Mouse (Mus musculus): ENCODE measurements at regions not wholly inside any gene's neighbourhood (a gene's known extent, or its start where the extent isn't known, plus 50 kb on each side); places are given as distances from the start of the nearest gene placed in this dataset.

DNA sequence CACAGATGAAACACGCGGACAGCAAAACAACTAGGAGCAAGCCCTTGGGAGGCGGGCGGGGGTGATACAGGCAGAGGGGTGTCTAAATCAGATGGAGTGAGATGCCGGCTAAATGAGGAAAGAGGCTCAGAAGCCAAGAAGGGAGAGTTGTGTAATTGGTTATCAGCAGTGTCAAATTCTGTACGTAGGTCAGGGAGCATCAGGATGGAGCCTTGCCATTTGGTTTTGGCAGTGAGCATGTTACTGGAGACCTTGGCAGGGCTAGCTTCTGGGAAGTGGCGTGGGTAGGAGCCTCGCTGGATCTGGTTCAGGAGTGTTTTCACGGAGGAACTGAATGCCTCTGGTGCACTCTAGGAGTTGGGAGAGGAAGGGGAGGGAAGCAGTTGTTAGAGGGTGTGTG is 58.7 kb upstream of the Nrip1 start:
- Histone ChIP-seq H3K4me1 (ENCODE audit: control insufficient read depth, insufficient read depth, low read length) (no peaks in the 10 kb centered on the region), H3K36me3 (ENCODE audit: control insufficient read depth, insufficient read depth, low read length) (no peaks in the 10 kb centered on the region), H3K4me2 (no peak overlapping the region), H3K27ac (ENCODE audit: low read depth, low read length) (no peak overlapping the region), H3K9ac (ENCODE audit: low read depth, low read length) (no peak overlapping the region), H3K4me3 (ENCODE audit: low read depth, low read length) (no peak overlapping the region), H3K27me3 (ENCODE audit: control insufficient read depth, insufficient read depth, low read length) (no peaks in the 10 kb centered on the region), H3K9me3 (replicated peaks; ENCODE audit: control insufficient read depth, low read length) (no peaks in the 10 kb centered on the region)
- WGBS (ENCODE audit: insufficient replicate concordance): 73% methylated on average over 9 of the region's 9 CpGs
- ATAC-seq (replicated peaks; ENCODE audit: insufficient number of reproducible peaks, low FRiP score, low TSS enrichment): no peak

- no peaks in the 10 kb centered on the region for H3K4me1 ChIP-seq (ENCODE audit: control insufficient read depth, insufficient read depth, low read length)
- H3K27me3 ChIP-seq (ENCODE audit: control insufficient read depth, insufficient read depth, low read length): no peaks in the 10 kb centered on the region
- H3K27ac ChIP-seq (ENCODE audit: low read depth, low read length): no peak overlapping the region
- 84% methylated on average over 3 of the region's 3 CpGs for WGBS (ENCODE audit: insufficient replicate concordance)
- no peaks in the 10 kb centered on the region for H3K9me3 ChIP-seq (replicated peaks; ENCODE audit: control insufficient read depth, low read length)
- no peak overlapping the region for H3K4me3 ChIP-seq (ENCODE audit: low read depth, low read length)
- no peaks in the 10 kb centered on the region for H3K36me3 ChIP-seq (ENCODE audit: control insufficient read depth, insufficient read depth, low read length)
- no peak overlapping the region for H3K4me2 ChIP-seq
- no peak for ATAC-seq (replicated peaks; ENCODE audit: insufficient number of reproducible peaks, low FRiP score, low TSS enrichment)
- no peak overlapping the region for H3K9ac ChIP-seq (ENCODE audit: low read depth, low read length)
These were observed 55.5 kb upstream of the Nrip1 start for GRCm38 (mm10) chr16:76429156-76429555.

GRCm38 (mm10) chr16:76423964-76424363 is 50.3 kb upstream of the Nrip1 start:
- H3K27ac ChIP-seq (ENCODE audit: low read depth, low read length): no peak overlapping the region
- no peak overlapping the region for H3K9ac ChIP-seq (ENCODE audit: low read depth, low read length)
- WGBS (ENCODE audit: insufficient replicate concordance): 83% methylated on average over 14 of the region's 14 CpGs
- no peaks in the 10 kb centered on the region for H3K36me3 ChIP-seq (ENCODE audit: control insufficient read depth, insufficient read depth, low read length)
- no peaks in the 10 kb centered on the region for H3K9me3 ChIP-seq (replicated peaks; ENCODE audit: control insufficient read depth, low read length)
- ATAC-seq (replicated peaks; ENCODE audit: insufficient number of reproducible peaks, low FRiP score, low TSS enrichment): no peak
- H3K27me3 ChIP-seq (ENCODE audit: control insufficient read depth, insufficient read depth, low read length): no peaks in the 10 kb centered on the region
- no peak overlapping the region for H3K4me3 ChIP-seq (ENCODE audit: low read depth, low read length)
- H3K4me2 ChIP-seq: no peak overlapping the region
- H3K4me1 ChIP-seq (ENCODE audit: control insufficient read depth, insufficient read depth, low read length): no peaks in the 10 kb centered on the region

All from heart, embryonic 11.5 days (tissue).